Mouse (Mus musculus) liver, embryonic 11.5 days (tissue): ENCODE data around the gene Smad5. TPM values are rescaled to one million over a fixed set of nuclear protein-coding genes. Genes with fewer than 3 reads are reported as not detected.

ENCODE experiments used
- ATAC-seq: fragments of 200-750 bp; cut with Nextera tagmentation; replicated peaks from 2 replicates; pipeline ENCODE4 v1.8.0; 2017; ENCODE audit warnings: moderate number of reproducible peaks, mild to moderate bottlenecking, moderate TSS enrichment, moderate library complexity; ENCODE audit not compliant: low FRiP score
- DNase-seq: peaks from one replicate; pipeline ENCODE4 v3.0.0-alpha.2; 2017; ENCODE audit warnings: low spot score
- H3K27ac ChIP-seq: fragments of 300-500 bp; sonication (generic); 2 replicates; pipeline ENCODE4 v1.5.1; 2014; ENCODE audit warnings: mild to moderate bottlenecking, low read depth, low read length, control low read depth
- H3K27me3 ChIP-seq: fragments of 300-500 bp; sonication (generic); replicated peaks from 2 replicates; pipeline ENCODE4 v1.6.1; 2014; ENCODE audit warnings: low read length, mixed read lengths; ENCODE audit not compliant: control insufficient read depth, insufficient read depth
- H3K36me3 ChIP-seq: fragments of 300-500 bp; sonication (generic); 2 replicates; pipeline ENCODE4 v1.6.1; 2014; ENCODE audit warnings: mild to moderate bottlenecking, low read length, moderate library complexity, mixed read lengths; ENCODE audit not compliant: control insufficient read depth, insufficient read depth
- H3K4me1 ChIP-seq: fragments of 300-500 bp; sonication (generic); replicated peaks from 2 replicates; pipeline ENCODE4 v1.6.1; 2014; ENCODE audit warnings: low read length, mixed read lengths; ENCODE audit not compliant: control insufficient read depth, insufficient read depth
- H3K4me2 ChIP-seq: fragments of 300-500 bp; sonication (generic); 2 replicates; pipeline ENCODE4 v1.6.1; 2014; ENCODE audit warnings: mild to moderate bottlenecking, control low read depth, moderate library complexity
- H3K4me3 ChIP-seq: fragments of 300-500 bp; sonication (generic); 2 replicates; pipeline ENCODE4 v1.5.1; 2014; ENCODE audit warnings: low read depth, low read length, control low read depth
- H3K9ac ChIP-seq: fragments of 300-500 bp; sonication (generic); 2 replicates; pipeline ENCODE4 v1.6.1; 2014; ENCODE audit warnings: low read depth, low read length, control low read depth
- H3K9me3 ChIP-seq: fragments of 300-500 bp; sonication (generic); 2 replicates; pipeline ENCODE4 v1.6.1; 2016; ENCODE audit warnings: low read length, inconsistent platforms, mixed read lengths; ENCODE audit not compliant: control insufficient read depth
- WGBS: fragments of 180-500 bp; shearing (Covaris S2); extraction: QIAGEN DNeasy Blood & Tissue Kit; methylation state at CpG from one replicate; pipeline ENCODE4 v1.1.7; 2014; 5-methylcytosine and 5-hydroxymethylcytosine counted together
- polyA plus RNA-seq: library from polyadenylated mRNA; unstranded; fragments of >200 nt; fragmentation: Nextera tagmentation; extraction: Ambion mirVana; gene quantifications from 2 replicates; pipeline ENCODE4 v1.2.1, GENCODE M21; 2014

Smad5 gene
- polyA plus RNA-seq, 1 experiment from 2014 or later, result 16.8 TPM

GRCm38 (mm10) chr13:56741691-56742090, 38.9 kb downstream of the Smad5 start:
- no peak overlapping the region for H3K27ac ChIP-seq
- no peak overlapping the region for H3K4me3 ChIP-seq
- H3K4me2 ChIP-seq, result no peak overlapping the region
- no peak for DNase-seq
- H3K9me3 ChIP-seq, result no peaks in the 10 kb centered on the region
- peaks cover 11% of the 10 kb centered on the region; the same call in 1 of the 2 replicates for H3K36me3 ChIP-seq
- no peak overlapping the region for H3K9ac ChIP-seq
- H3K27me3 ChIP-seq, result no peaks in the 10 kb centered on the region
- WGBS, result 85% methylated on average over 7 of the region's 7 CpGs
- no peak for ATAC-seq
- no peaks in the 10 kb centered on the region for H3K4me1 ChIP-seq

GRCm38 (mm10) chr13:56742325-56742901, 39.6 kb downstream of the Smad5 start:
- no peak for DNase-seq
- Histone ChIP-seq H3K9ac (no peak overlapping the region), H3K27me3 (no peaks in the 10 kb centered on the region), H3K4me1 (no peaks in the 10 kb centered on the region), H3K4me2 (no peak overlapping the region), H3K9me3 (no peaks in the 10 kb centered on the region), H3K27ac (no peak overlapping the region), H3K36me3 (peaks cover 9% of the 10 kb centered on the region; the same call in 1 of the 2 replicates), H3K4me3 (no peak overlapping the region)
- 88% methylated on average over 6 of the region's 6 CpGs for WGBS
- no peak for ATAC-seq

- no peak for DNase-seq
- WGBS, result 68% methylated on average over 10 of the region's 10 CpGs
- no peaks in the 10 kb centered on the region; the same call in 1 of the 2 replicates for H3K36me3 ChIP-seq
- H3K4me1 ChIP-seq, result 0 out of 2 replicates have a peak, but pooled peaks cover 2% of the 10 kb centered on the region
- H3K4me2 ChIP-seq, result no peak overlapping the region
- no peak overlapping the region for H3K27ac ChIP-seq
- H3K9ac ChIP-seq, result no peak overlapping the region
- no peak for ATAC-seq
- H3K27me3 ChIP-seq, result peaks cover 16% of the 10 kb centered on the region
- H3K4me3 ChIP-seq, result no peak overlapping the region
- no peaks in the 10 kb centered on the region for H3K9me3 ChIP-seq
These were observed 44.1 kb downstream of the Smad5 start for GRCm38 (mm10) chr13:56746739-56747532.

GRCm38 (mm10) chr13:56747554-56747953, 44.7 kb downstream of the Smad5 start:
- ATAC-seq (no peak), DNase-seq (no peak)
- Histone ChIP-seq H3K4me2 (no peak overlapping the region), H3K9ac (no peak overlapping the region), H3K36me3 (no peaks in the 10 kb centered on the region; the same call in 1 of the 2 replicates), H3K27ac (no peak overlapping the region), H3K9me3 (no peaks in the 10 kb centered on the region), H3K27me3 (peaks cover 22% of the 10 kb centered on the region), H3K4me1 (peaks cover 3% of the 10 kb centered on the region; the same call in 1 of the 2 replicates), H3K4me3 (no peak overlapping the region)
- WGBS, result 54% methylated on average over 8 of the region's 8 CpGs

GRCm38 (mm10) chr13:56749377-56749776, 46.6 kb downstream of the Smad5 start:
- Histone ChIP-seq H3K4me2 (no peak overlapping the region), H3K9ac (no peak overlapping the region), H3K4me1 (peaks cover 9% of the 10 kb centered on the region; the same call in 1 of the 2 replicates), H3K36me3 (no peaks in the 10 kb centered on the region; the same call in 1 of the 2 replicates), H3K4me3 (no peak overlapping the region), H3K9me3 (no peaks in the 10 kb centered on the region), H3K27ac (no peak overlapping the region), H3K27me3 (peaks cover 41% of the 10 kb centered on the region)
- no peak for ATAC-seq
- WGBS, result 79% methylated on average over 7 of the region's 7 CpGs
- DNase-seq, result no peak

GRCm38 (mm10) chr13:56751774-56752173, 49.0 kb downstream of the Smad5 start:
- H3K9ac ChIP-seq, result no peak overlapping the region
- no peaks in the 10 kb centered on the region for H3K36me3 ChIP-seq
- WGBS, result 34% methylated on average over 5 of the region's 5 CpGs
- DNase-seq (no peak), ATAC-seq (no peak)
- peaks cover 59% of the 10 kb centered on the region for H3K27me3 ChIP-seq
- H3K9me3 ChIP-seq, result no peaks in the 10 kb centered on the region
- no peak overlapping the region for H3K27ac ChIP-seq
- no peak overlapping the region for H3K4me3 ChIP-seq
- H3K4me1 ChIP-seq, result peaks cover 9% of the 10 kb centered on the region; the same call in 1 of the 2 replicates
- H3K4me2 ChIP-seq, result no peak overlapping the region

GRCm38 (mm10) chr13:56752474-56753191, 49.8 kb downstream of the Smad5 start:
- no peak for ATAC-seq
- Histone ChIP-seq H3K36me3 (no peaks in the 10 kb centered on the region), H3K4me1 (peaks cover 7% of the 10 kb centered on the region; the same call in 1 of the 2 replicates), H3K9me3 (no peaks in the 10 kb centered on the region), H3K9ac (no peak overlapping the region), H3K27me3 (peaks cover 59% of the 10 kb centered on the region), H3K4me2 (peak overlapping the region; percentile 63), H3K4me3 (peak overlapping the region; percentile 41), H3K27ac (no peak overlapping the region)
- DNase-seq, result no peak
- 4% methylated on average over 41 of the region's 41 CpGs for WGBS

- no peak for ATAC-seq
- Histone ChIP-seq H3K27me3 (peaks cover 59% of the 10 kb centered on the region), H3K27ac (no peak within 1 kb of the TSS), H3K4me3 (peak within 1 kb of the TSS; percentile 41), H3K9me3 (no peaks in the 10 kb centered on the region), H3K36me3 (no peaks in the 10 kb centered on the region), H3K9ac (no peak within 1 kb of the TSS), H3K4me2 (peak within 1 kb of the TSS; percentile 63), H3K4me1 (peaks cover 7% of the 10 kb centered on the region; the same call in 1 of the 2 replicates)
- DNase-seq, result no peak
- 2% methylated on average over 71 of the region's 71 CpGs for WGBS
These were observed 50.6 kb downstream of the Smad5 start, which contains the start of gene Gm45623 for GRCm38 (mm10) chr13:56753192-56753951. Gene Gm45623 (minus strand): TSS chr13:56753827.
